Mouse (Mus musculus) brain, embryonic 14.5 days (tissue): Measurements from ENCODE around the gene Gpr132.

ENCODE experiments used
- CTCF ChIP-seq: fragments of 200-500 bp; IDR thresholded peaks from 2 replicates; pipeline ENCODE4 v1.5.1; 2012; ENCODE audit warnings: inconsistent platforms, mild to moderate bottlenecking, moderate library complexity, borderline replicate concordance; ENCODE audit not compliant: insufficient read depth, insufficient read length; ENCODE audit errors: extremely low read depth
- POLR2A ChIP-seq: fragments of 200-500 bp; IDR thresholded peaks from 2 replicates; pipeline ENCODE4 v1.6.1; 2012; ENCODE audit warnings: mild to moderate bottlenecking, inconsistent platforms, borderline replicate concordance; ENCODE audit not compliant: poor library complexity, insufficient read depth, insufficient read length, severe bottlenecking; ENCODE audit errors: extremely low read depth

DNA sequence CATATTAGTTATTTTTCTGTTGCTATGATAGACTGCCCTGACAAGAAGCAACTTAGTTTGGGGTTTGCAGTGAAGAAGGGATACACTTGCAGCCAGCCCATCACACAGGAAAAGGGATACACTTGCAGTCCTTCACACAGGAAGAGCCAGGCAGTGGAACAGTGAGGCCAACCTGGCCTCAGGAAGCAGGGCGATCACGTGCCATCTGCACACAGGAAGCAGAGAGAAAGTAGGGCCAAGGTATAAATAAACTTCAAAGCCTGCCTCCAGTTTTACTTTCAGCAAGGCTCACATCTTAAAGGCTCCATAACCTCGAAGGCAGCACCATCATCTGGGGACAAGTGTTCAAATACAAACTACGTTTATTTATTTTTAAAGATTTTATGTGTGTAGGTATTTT is 44.8 kb downstream of the Gpr132 start:
- no peak for TF ChIP-seq CTCF
- no peak for TF ChIP-seq POLR2A
